In the genomic region with DNA sequence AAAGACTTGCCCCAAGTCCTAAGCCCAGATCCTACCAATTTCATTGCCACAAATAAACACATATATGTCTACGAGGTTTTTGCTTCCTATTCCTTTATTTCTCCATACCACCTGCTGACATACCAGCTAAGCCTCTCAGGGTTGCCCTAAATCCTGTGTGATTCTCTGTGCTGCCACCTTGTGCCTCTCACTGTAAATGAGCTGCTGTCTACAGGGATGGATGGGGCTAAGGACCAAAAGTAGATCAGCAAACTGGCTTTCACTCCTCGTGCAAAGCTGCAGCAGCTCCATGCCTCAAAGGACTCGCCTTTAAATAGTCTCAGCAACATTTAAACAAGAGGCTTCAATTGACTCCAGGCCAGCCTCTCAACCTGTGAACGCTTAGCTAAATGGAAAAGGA, we compare ENCODE assay signal across 9 mouse cellular contexts. TPM values are rescaled to one million over a fixed set of nuclear protein-coding genes. Genes with fewer than 3 reads are reported as not detected.
A peak's percentile ranks its signal among the peaks of the same experiment; 100 is the strongest.
DNase-seq lines count a peak whose midpoint lies in the region; ATAC-seq and TF ChIP-seq lines count a peak whose summit lies in the region.
"Had no signal": no experiment of that assay in that cellular context is flagged by ENCODE, and none has a peak within 500 bp of the region (broad histone marks: within the 10 kb centered on the region; RNA-seq: fewer than 3 reads in every experiment).

No protein-coding gene starts in this region.

- no peaks in the 10 kb centered on the region for H3K4me1 ChIP-seq in midbrain, postnatal 0 days (ENCODE audit: insufficient read depth, low read length)
- H3K4me1 ChIP-seq in midbrain, embryonic 11.5 days (ENCODE audit: control insufficient read depth, insufficient read depth, low read length), result no peaks in the 10 kb centered on the region
- H3K4me1 ChIP-seq in intestine, embryonic 15.5 days (replicated peaks), result no peaks in the 10 kb centered on the region
- H3K4me1 ChIP-seq: lung, embryonic 15.5 days had no signal

- no peak overlapping the region for H3K4me3 ChIP-seq in midbrain, postnatal 0 days (ENCODE audit: low read depth, low read length)
- H3K4me3 ChIP-seq in midbrain, embryonic 11.5 days (ENCODE audit: low read depth, low read length), result no peak overlapping the region
- H3K4me3 ChIP-seq in intestine, embryonic 15.5 days (replicated peaks), result no peak overlapping the region
- H3K4me3 ChIP-seq: lung, embryonic 15.5 days had no signal

- TF ChIP-seq CTCF in midbrain, postnatal 0 days (IDR thresholded peaks at IDR 0.05), result peak; percentile 79

- no peak overlapping the region for H3K4me2 ChIP-seq in midbrain, postnatal 0 days (ENCODE audit: low read depth, low read length, poor library complexity, severe bottlenecking)
- H3K4me2 ChIP-seq in midbrain, embryonic 11.5 days, result no peak overlapping the region
- H3K4me2 ChIP-seq in intestine, embryonic 15.5 days (replicated peaks), result no peak overlapping the region
- H3K4me2 ChIP-seq: lung, embryonic 15.5 days had no signal

- 20% methylated on average over 4 of the region's 4 CpGs for WGBS in midbrain, postnatal 0 days
- WGBS in midbrain, embryonic 11.5 days, result 16% methylated on average over 4 of the region's 4 CpGs
- 33% methylated on average over 4 of the region's 4 CpGs for WGBS in intestine, embryonic 15.5 days

- H3K27ac ChIP-seq in midbrain, postnatal 0 days (ENCODE audit: low read depth, low read length), result no peak overlapping the region
- H3K27ac ChIP-seq in midbrain, embryonic 11.5 days (ENCODE audit: low read depth, low read length), result no peak overlapping the region
- no peak overlapping the region for H3K27ac ChIP-seq in intestine, embryonic 15.5 days
- H3K27ac ChIP-seq: lung, embryonic 15.5 days had no signal

- peak; percentile 80; the same call in 1 of the 2 replicates for ATAC-seq in midbrain, postnatal 0 days (ENCODE audit: low FRiP score)
- ATAC-seq in midbrain, embryonic 11.5 days (ENCODE audit: low FRiP score), result no peak
- ATAC-seq in intestine, embryonic 15.5 days, result no peak

- no peaks in the 10 kb centered on the region for H3K9me3 ChIP-seq in midbrain, postnatal 0 days (ENCODE audit: low read length)
- no peaks in the 10 kb centered on the region for H3K9me3 ChIP-seq in midbrain, embryonic 11.5 days (ENCODE audit: control insufficient read depth, low read length)
- no peaks in the 10 kb centered on the region for H3K9me3 ChIP-seq in intestine, embryonic 15.5 days
- H3K9me3 ChIP-seq: lung, embryonic 15.5 days had no signal

- H3K27me3 ChIP-seq in midbrain, postnatal 0 days (ENCODE audit: insufficient read depth, low read length), result 0 out of 2 replicates have a peak, but pooled peaks cover 4% of the 10 kb centered on the region
- H3K27me3 ChIP-seq in midbrain, embryonic 11.5 days (ENCODE audit: control insufficient read depth, insufficient read depth, low read length), result no peaks in the 10 kb centered on the region
- H3K27me3 ChIP-seq in intestine, embryonic 15.5 days (replicated peaks), result no peaks in the 10 kb centered on the region

- H3K36me3 ChIP-seq in midbrain, postnatal 0 days (ENCODE audit: insufficient read depth, low read length), result no peaks in the 10 kb centered on the region
- no peaks in the 10 kb centered on the region for H3K36me3 ChIP-seq in midbrain, embryonic 11.5 days (ENCODE audit: control insufficient read depth, insufficient read depth, low read length)
- H3K36me3 ChIP-seq in intestine, embryonic 15.5 days, result no peaks in the 10 kb centered on the region
- H3K36me3 ChIP-seq: lung, embryonic 15.5 days had no signal

- peak; percentile 55 for DNase-seq in embryo, embryonic 10 days (ENCODE audit: low spot score)
- no peak for DNase-seq in embryo, embryonic 9.5 days (ENCODE audit: extremely low spot score)
- peak; percentile 82 for DNase-seq in midbrain, postnatal 0 days (ENCODE audit: low spot score)
- DNase-seq in midbrain, embryonic 11.5 days (ENCODE audit: low spot score, missing footprints), result no peak
- peak; percentile 29 for DNase-seq in frontal cortex, postnatal 14 days (ENCODE audit: low spot score in 2 of 2)
- peak; percentile 67 to 78 for DNase-seq in right cerebral cortex, postnatal 10 days (ENCODE audit: low spot score in 2 of 2)
- no peak for DNase-seq in ovary, postnatal 10 days (ENCODE audit: low spot score)

- H3K9ac ChIP-seq in midbrain, postnatal 0 days (replicated peaks; ENCODE audit: low read length, poor library complexity, severe bottlenecking), result no peak overlapping the region
- no peak overlapping the region for H3K9ac ChIP-seq in midbrain, embryonic 11.5 days (ENCODE audit: low read length)
- H3K9ac ChIP-seq in intestine, embryonic 15.5 days, result no peak overlapping the region
- H3K9ac ChIP-seq: lung, embryonic 15.5 days had no signal

RNA-seq across cellular contexts. Expression of a gene that starts 7.9 kb away (rescaled TPM):
- 1.7 and 2.4 TPM in 2 replicates for total RNA-seq in midbrain, postnatal 0 days (2014; rRNA removed)
- 2.1 and 2.3 TPM in 2 replicates for polyA plus RNA-seq in midbrain, postnatal 0 days (2015; fragmentation: Nextera tagmentation; extraction: Ambion mirVana)
- 5.5 and 6.3 TPM in 2 replicates for polyA plus RNA-seq in midbrain, embryonic 11.5 days (2014; fragmentation: Nextera tagmentation; extraction: Ambion mirVana)
- polyA plus RNA-seq in intestine, embryonic 15.5 days (2015; fragmentation: Nextera tagmentation; extraction: Ambion mirVana), result 8.5 and 9.4 TPM in 2 replicates

Comparison
In these comparisons a context has a peak if more than half of its experiments do, and no peak if none do; other contexts are left out.
1. DNase-seq: peak in embryo, embryonic 10 days (single experiment), midbrain, postnatal 0 days (single experiment), frontal cortex, postnatal 14 days (2 of 2) and right cerebral cortex, postnatal 10 days (2 of 2); none in embryo, embryonic 9.5 days (single experiment), midbrain, embryonic 11.5 days (single experiment) and ovary, postnatal 10 days (single experiment).